Mouse (Mus musculus) cerebellum, adult 2 months (tissue): Measurements from ENCODE around the gene Sfrp2.

Experiments
- CTCF ChIP-seq: fragments of 200-500 bp; IDR thresholded peaks from 2 replicates; pipeline ENCODE4 v1.5.1; 2011; ENCODE audit warnings: low read depth, mild to moderate bottlenecking, control low read depth, low read length, moderate library complexity, borderline replicate concordance; ENCODE audit not compliant: insufficient read depth
- POLR2A ChIP-seq: fragments of 200-500 bp; IDR thresholded peaks from 2 replicates; pipeline ENCODE4 v1.6.1; 2011; ENCODE audit warnings: low read length, control low read depth, borderline replicate concordance; ENCODE audit not compliant: insufficient read depth

- TF ChIP-seq CTCF (no peak), POLR2A (no peak)
Observed at GRCm38 (mm10) chr3:83768293-83769035, 2.3 kb downstream of the Sfrp2 start.
